Mouse (Mus musculus) liver, embryonic 16.5 days (tissue): Measurements from ENCODE around the gene Ska3. TPM values are rescaled to one million over a fixed set of nuclear protein-coding genes. Genes with fewer than 3 reads are reported as not detected.
A peak's percentile ranks its signal among the peaks of the same experiment; 100 is the strongest.
"Not testable (repeated sequence)": the region's sequence is repeated elsewhere in the genome, so short reads cannot be mapped to it uniquely, and the experiment has no call there.

ENCODE experiments used
- ATAC-seq: fragments of 200-750 bp; cut with Nextera tagmentation; 2 replicates; pipeline ENCODE4 v1.8.0; 2017; ENCODE audit warnings: low read depth, mild to moderate bottlenecking, moderate number of reproducible peaks, moderate library complexity
- H3K27ac ChIP-seq: fragments of 300-500 bp; sonication (generic); 2 replicates; pipeline ENCODE4 v1.5.1; 2014; ENCODE audit warnings: mild to moderate bottlenecking, low read length
- H3K27me3 ChIP-seq: fragments of 300-500 bp; sonication (generic); 2 replicates; pipeline ENCODE4 v1.6.1; 2014; ENCODE audit warnings: low read depth, low read length, mixed read lengths; ENCODE audit not compliant: control insufficient read depth, insufficient read depth
- H3K36me3 ChIP-seq: fragments of 300-500 bp; sonication (generic); 2 replicates; pipeline ENCODE4 v1.6.1; 2014; ENCODE audit warnings: mild to moderate bottlenecking; ENCODE audit not compliant: control insufficient read depth, insufficient read depth
- H3K4me1 ChIP-seq: fragments of 300-500 bp; sonication (generic); 2 replicates; pipeline ENCODE4 v1.6.1; 2014; ENCODE audit warnings: low read depth, low read length, mixed read lengths; ENCODE audit not compliant: control insufficient read depth
- H3K4me2 ChIP-seq: fragments of 300-500 bp; sonication (generic); 2 replicates; pipeline ENCODE4 v1.6.1; 2014; ENCODE audit warnings: low read depth, low read length, mixed read lengths
- H3K4me3 ChIP-seq: fragments of 300-500 bp; sonication (generic); 2 replicates; pipeline ENCODE4 v1.5.1; 2014; ENCODE audit warnings: low read depth, mild to moderate bottlenecking, low read length
- H3K9ac ChIP-seq: fragments of 300-500 bp; sonication (generic); 2 replicates; pipeline ENCODE4 v1.6.1; 2014; ENCODE audit warnings: low read depth, low read length
- H3K9me3 ChIP-seq: fragments of 300-500 bp; sonication (generic); replicated peaks from 2 replicates; pipeline ENCODE4 v1.6.1; 2016; ENCODE audit warnings: low read length; ENCODE audit not compliant: control insufficient read depth
- WGBS: fragments of 180-500 bp; shearing (Covaris S2); extraction: QIAGEN DNeasy Blood & Tissue Kit; methylation state at CpG from one replicate; pipeline ENCODE4 v1.1.7; 2014; ENCODE audit not compliant: insufficient replicate concordance; 5-methylcytosine and 5-hydroxymethylcytosine counted together
- polyA plus RNA-seq: library from polyadenylated mRNA; unstranded; fragments of >200 nt; fragmentation: Nextera tagmentation; extraction: Ambion mirVana; gene quantifications from 2 replicates; pipeline ENCODE4 v1.2.1, GENCODE M21; 2015

Ska3 gene
- 16.6 and 19.1 TPM in 2 replicates for polyA plus RNA-seq

DNA sequence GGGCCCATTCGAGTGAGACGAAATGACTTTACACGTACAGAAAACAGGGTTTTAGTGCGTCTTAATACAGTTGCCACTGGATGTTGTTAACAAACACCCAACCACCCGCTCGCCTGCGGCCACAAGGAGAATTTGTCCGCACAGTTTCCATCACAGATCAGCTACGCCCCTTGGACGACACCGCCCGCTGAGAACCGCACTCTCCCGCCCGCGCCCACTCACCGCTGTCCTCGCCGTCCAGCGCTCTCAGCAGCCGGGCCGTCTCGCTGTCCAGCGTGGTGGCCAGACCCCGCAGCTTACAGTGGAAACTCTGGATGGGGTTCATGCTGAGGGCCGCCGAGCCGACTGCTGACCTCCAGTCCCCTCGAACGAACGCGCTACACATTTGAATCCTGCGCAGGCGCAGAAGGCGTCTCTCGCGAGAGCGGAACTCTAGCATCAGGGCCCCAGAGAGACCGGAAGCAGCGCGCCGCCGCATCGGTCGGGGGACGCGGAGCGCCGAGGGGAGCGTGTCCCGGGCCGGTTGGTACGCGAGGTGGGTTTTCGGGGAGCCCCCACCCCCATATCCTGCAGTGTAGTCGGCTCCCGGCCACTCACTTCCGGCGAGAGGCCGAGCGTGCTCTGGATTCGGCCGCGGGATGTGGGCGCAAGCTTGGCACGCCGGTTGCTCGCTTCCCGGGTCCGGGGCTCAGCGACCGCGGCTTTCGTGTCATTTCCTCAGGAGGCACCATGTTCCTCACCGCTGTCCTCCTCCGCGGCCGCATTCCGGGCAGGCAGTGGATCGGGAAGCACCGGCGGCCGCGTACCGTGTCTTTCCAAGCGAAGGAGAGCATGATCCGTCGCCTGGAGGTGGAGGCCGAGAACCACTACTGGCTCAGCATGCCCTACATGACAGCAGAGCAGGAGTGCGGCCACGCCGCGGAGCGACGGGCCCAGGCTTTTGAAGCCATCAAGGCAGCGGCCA lies at the start of gene Ska3, which contains the start of gene Mrpl57:
TSS of gene Ska3 (minus strand) at position 398 of the 964 bp plus-strand sequence.
TSS of gene Mrpl57 (plus strand) at position 447 of the 964 bp plus-strand sequence.
- Histone ChIP-seq H3K4me1 (peaks cover 21% of the 10 kb centered on the region), H3K27me3 (no peaks in the 10 kb centered on the region), H3K9ac (peak within 1 kb of the TSS; percentile 74), H3K9me3 (no peaks in the 10 kb centered on the region), H3K27ac (peak within 1 kb of the TSS; percentile 75), H3K4me2 (peak within 1 kb of the TSS; percentile 84), H3K4me3 (peak within 1 kb of the TSS; percentile 71), H3K36me3 (peaks cover 13% of the 10 kb centered on the region; the same call in 1 of the 2 replicates)
- peak; percentile 95 for ATAC-seq
- under 1% methylated on average over 96 of the region's 96 CpGs for WGBS

DNA sequence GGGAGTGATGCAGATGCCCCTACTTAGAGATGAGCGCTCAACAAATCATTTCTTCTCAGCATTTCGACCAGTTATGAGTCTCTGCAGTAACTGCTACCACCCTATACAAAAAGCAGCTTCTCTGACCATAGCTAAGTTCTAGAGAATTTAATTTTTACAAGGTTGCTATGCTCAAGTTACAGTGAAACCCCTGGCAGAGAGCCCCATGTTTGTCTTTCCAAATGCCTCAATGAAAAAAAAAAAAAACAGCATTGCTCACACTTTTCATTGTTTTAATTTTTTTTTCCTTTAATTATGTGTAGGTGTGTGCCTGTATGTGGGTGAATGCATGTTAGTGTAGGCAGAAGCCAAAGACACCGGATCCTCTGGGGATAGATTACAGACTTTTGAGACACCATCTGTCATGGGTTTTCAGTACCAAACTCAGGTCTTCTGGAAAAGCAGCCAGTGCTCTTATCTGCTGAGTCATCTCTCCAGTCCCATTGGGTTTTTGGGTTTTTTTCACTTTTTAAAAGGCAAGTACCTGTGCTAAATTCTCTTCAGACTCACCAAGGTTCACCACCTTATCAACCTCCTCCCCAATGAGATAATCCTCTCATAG lies 40.8 kb upstream of the Ska3 start:
- no peaks in the 10 kb centered on the region for H3K27me3 ChIP-seq
- H3K9ac ChIP-seq: no peak overlapping the region
- no peaks in the 10 kb centered on the region; the same call in 1 of the 2 replicates for H3K4me1 ChIP-seq
- no peaks in the 10 kb centered on the region for H3K9me3 ChIP-seq
- ATAC-seq: no peak
- no peak overlapping the region for H3K27ac ChIP-seq
- 72% methylated on average over 3 of the region's 3 CpGs for WGBS
- H3K36me3 ChIP-seq: no peaks in the 10 kb centered on the region
- H3K4me2 ChIP-seq: no peak overlapping the region
- no peak overlapping the region for H3K4me3 ChIP-seq

GRCm38 (mm10) chr14:57865256-57865655 lies 39.3 kb upstream of the Ska3 start:
- H3K36me3 ChIP-seq: no peaks in the 10 kb centered on the region
- WGBS: 53% methylated on average over 3 of the region's 3 CpGs
- no peak overlapping the region for H3K4me2 ChIP-seq
- no peak overlapping the region for H3K9ac ChIP-seq
- H3K4me3 ChIP-seq: no peak overlapping the region
- H3K27me3 ChIP-seq: no peaks in the 10 kb centered on the region
- H3K27ac ChIP-seq: no peak overlapping the region
- ATAC-seq: no peak
- H3K4me1 ChIP-seq: no peaks in the 10 kb centered on the region; the same call in 1 of the 2 replicates
- H3K9me3 ChIP-seq: no peaks in the 10 kb centered on the region

DNA sequence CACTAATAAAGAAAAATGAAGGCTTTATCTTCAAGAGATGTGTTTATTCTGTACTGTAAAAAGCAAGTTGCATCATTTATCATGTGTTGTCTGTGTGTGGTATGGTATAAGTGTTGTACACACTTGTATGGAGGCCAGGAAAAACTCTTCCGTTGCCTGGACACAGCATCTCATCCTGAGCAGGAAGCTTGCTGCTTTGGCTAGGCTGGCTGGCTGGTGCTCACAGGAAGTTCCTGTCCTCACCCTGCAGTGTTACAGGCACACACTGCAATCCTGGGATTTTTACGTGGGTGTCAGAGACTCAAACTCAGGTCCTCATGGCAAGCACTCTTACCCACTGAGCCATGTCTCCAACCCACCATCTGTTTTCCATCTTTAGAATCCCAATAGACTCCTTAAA lies 37.1 kb upstream of the Ska3 start:
- WGBS: 49% methylated on average over 2 of the region's 2 CpGs
- ATAC-seq: no peak
- Histone ChIP-seq H3K4me3 (no peak overlapping the region), H3K9me3 (no peaks in the 10 kb centered on the region), H3K27me3 (no peaks in the 10 kb centered on the region), H3K36me3 (no peaks in the 10 kb centered on the region), H3K4me1 (no peaks in the 10 kb centered on the region; the same call in 1 of the 2 replicates), H3K4me2 (no peak overlapping the region), H3K9ac (no peak overlapping the region), H3K27ac (no peak overlapping the region)

- no peak for ATAC-seq
- Histone ChIP-seq H3K27me3 (no peaks in the 10 kb centered on the region), H3K9me3 (no peaks in the 10 kb centered on the region), H3K4me1 (no peaks in the 10 kb centered on the region; the same call in 1 of the 2 replicates), H3K9ac (no peak overlapping the region), H3K4me2 (no peak overlapping the region), H3K36me3 (no peaks in the 10 kb centered on the region), H3K4me3 (no peak overlapping the region), H3K27ac (no peak overlapping the region)
- WGBS: 48% methylated on average over 4 of the region's 4 CpGs
Observed at GRCm38 (mm10) chr14:57861987-57862412, 36.0 kb upstream of the Ska3 start.

- no peaks in the 10 kb centered on the region for H3K4me1 ChIP-seq
- no peaks in the 10 kb centered on the region for H3K27me3 ChIP-seq
- H3K36me3 ChIP-seq: no peaks in the 10 kb centered on the region
- H3K9ac ChIP-seq: no peak overlapping the region
- H3K9me3 ChIP-seq: no peaks in the 10 kb centered on the region
- ATAC-seq: 0 out of 2 replicates have a peak, but pooled peaks have one; percentile 21
- no peak overlapping the region for H3K4me3 ChIP-seq
- H3K27ac ChIP-seq: no peak overlapping the region
- no peak overlapping the region for H3K4me2 ChIP-seq
Observed at GRCm38 (mm10) chr14:57859520-57859919, 33.5 kb upstream of the Ska3 start.

- Histone ChIP-seq H3K4me1 (no peaks in the 10 kb centered on the region), H3K4me2 (no peak overlapping the region), H3K27ac (no peak overlapping the region), H3K36me3 (no peaks in the 10 kb centered on the region), H3K4me3 (no peak overlapping the region), H3K27me3 (no peaks in the 10 kb centered on the region), H3K9me3 (no peaks in the 10 kb centered on the region), H3K9ac (no peak overlapping the region)
- ATAC-seq: no peak
- 74% methylated on average over 2 of the region's 2 CpGs for WGBS
Observed at GRCm38 (mm10) chr14:57858601-57859000, 32.6 kb upstream of the Ska3 start.

DNA sequence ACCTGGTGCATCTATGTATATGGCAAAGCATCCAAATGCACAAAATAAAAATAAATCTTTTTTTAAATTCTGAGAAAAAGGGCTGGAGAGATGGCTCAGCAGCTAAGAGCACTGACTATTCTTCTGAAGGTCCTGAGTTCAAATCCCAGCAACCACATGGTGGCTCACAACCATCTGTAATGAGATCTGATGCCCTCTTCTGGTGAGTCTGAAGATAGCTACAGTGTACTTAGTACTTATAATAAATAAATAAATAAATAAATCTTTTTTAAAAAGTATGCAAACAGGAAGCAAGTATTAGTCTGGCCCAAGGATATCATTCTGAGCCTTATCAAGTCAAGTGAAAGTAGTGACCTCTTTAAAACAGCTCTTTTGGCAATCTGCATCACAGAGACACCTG lies 30.1 kb upstream of the Ska3 start:
- not testable (repeated sequence) for H3K4me2 ChIP-seq, H3K27ac ChIP-seq, ATAC-seq, H3K36me3 ChIP-seq, H3K4me3 ChIP-seq, H3K9ac ChIP-seq, H3K4me1 ChIP-seq, H3K9me3 ChIP-seq, H3K27me3 ChIP-seq

GRCm38 (mm10) chr14:57852961-57853360 lies 27.0 kb upstream of the Ska3 start:
- Histone ChIP-seq H3K4me2 (no peak overlapping the region), H3K27ac (no peak overlapping the region), H3K4me3 (no peak overlapping the region), H3K9me3 (no peaks in the 10 kb centered on the region), H3K4me1 (no peaks in the 10 kb centered on the region), H3K36me3 (no peaks in the 10 kb centered on the region; the same call in 1 of the 2 replicates), H3K9ac (no peak overlapping the region), H3K27me3 (no peaks in the 10 kb centered on the region)
- WGBS: 79% methylated on average over 2 of the region's 2 CpGs
- ATAC-seq: no peak
